Mouse (Mus musculus) small intestine, adult 2 months (tissue): ENCODE data around the gene Stk40. TPM values are rescaled to one million over a fixed set of nuclear protein-coding genes. Genes with fewer than 3 reads are reported as not detected.

Experiments
- H3K27ac ChIP-seq: fragments of 200-500 bp; 2 replicates; pipeline ENCODE4 v1.5.1; 2012; ENCODE audit warnings: low read depth, low read length, control low read depth, inconsistent platforms; ENCODE audit not compliant: insufficient read depth
- H3K27me3 ChIP-seq: fragments of 200-500 bp; 2 replicates; pipeline ENCODE4 v1.6.1; 2012; ENCODE audit warnings: mild to moderate bottlenecking, moderate library complexity, low read length, inconsistent platforms; ENCODE audit not compliant: control insufficient read depth, insufficient read depth
- H3K36me3 ChIP-seq: fragments of 200-500 bp; 2 replicates; pipeline ENCODE4 v1.6.1; 2012; ENCODE audit warnings: mild to moderate bottlenecking, low read length, control low read depth, inconsistent platforms; ENCODE audit not compliant: control insufficient read depth, insufficient read depth
- H3K4me1 ChIP-seq: fragments of 200-500 bp; 2 replicates; pipeline ENCODE4 v1.6.1; 2012; ENCODE audit warnings: low read length, inconsistent platforms, mixed read lengths; ENCODE audit not compliant: control insufficient read depth, insufficient read depth, insufficient read length
- H3K4me3 ChIP-seq: fragments of 200-500 bp; 2 replicates; pipeline ENCODE4 v1.5.1; 2012; ENCODE audit warnings: low read depth, mild to moderate bottlenecking, control low read depth, inconsistent platforms, low read length, moderate library complexity
- CTCF ChIP-seq: fragments of 200-500 bp; IDR thresholded peaks from 2 replicates; pipeline ENCODE4 v1.5.1; 2012; ENCODE audit warnings: low read depth, mild to moderate bottlenecking, control low read depth, inconsistent platforms, low read length, moderate library complexity, mixed read lengths; ENCODE audit not compliant: insufficient replicate concordance, insufficient read length; ENCODE audit errors: extremely low read depth
- POLR2A ChIP-seq: fragments of 200-500 bp; IDR thresholded peaks from 2 replicates; pipeline ENCODE4 v1.6.1; 2012; ENCODE audit warnings: low read depth, mild to moderate bottlenecking, control low read depth, inconsistent platforms, low read length, moderate library complexity
- WGBS: fragments of 180-500 bp; shearing (Covaris S2); methylation state at CpG from one replicate; pipeline ENCODE4 v1.1.7; 2018; 5-methylcytosine and 5-hydroxymethylcytosine counted together
- polyA plus RNA-seq: library from polyadenylated mRNA; depleted of rRNA; stranded (reverse); fragments of >200 nt; gene quantifications from 2 replicates; pipeline ENCODE4 v1.2.3, GENCODE M21; 2012

Stk40 gene
- polyA plus RNA-seq, 1 experiment, result 24.0 TPM

DNA sequence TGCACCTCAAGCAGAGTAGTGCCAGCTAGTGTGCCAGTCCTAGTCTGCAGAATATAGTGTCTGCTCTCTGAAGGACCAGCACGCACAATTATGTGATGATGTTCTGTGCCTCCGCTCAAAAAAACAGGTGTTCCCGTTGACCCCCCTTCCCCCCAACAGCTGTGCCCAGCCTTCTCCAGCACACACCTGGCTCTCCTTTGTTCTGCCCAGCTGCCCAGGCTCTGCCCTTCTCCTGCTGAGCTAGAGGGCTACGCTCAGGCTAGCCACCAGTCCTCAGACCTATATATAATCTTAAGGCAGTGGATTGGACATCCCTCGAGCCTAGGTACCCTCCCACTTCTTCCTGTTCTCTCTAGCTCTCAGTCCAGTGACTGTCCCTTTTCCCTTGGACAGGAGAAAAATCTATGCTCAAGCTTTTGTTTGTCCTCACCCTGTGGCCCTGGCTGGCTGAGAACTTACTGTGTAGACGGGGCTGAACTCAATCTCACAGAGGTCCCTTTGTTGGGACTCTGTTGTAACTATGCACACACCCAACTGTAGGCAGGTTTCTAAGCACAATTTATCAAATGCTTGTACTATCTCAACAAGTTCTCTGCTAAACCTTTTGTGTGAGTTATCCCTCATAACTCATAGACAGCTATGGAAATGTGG, 12.2 kb downstream of the Stk40 start:
- TF ChIP-seq CTCF (no peak), POLR2A (no peak)
- peaks cover 4% of the 10 kb centered on the region for H3K4me1 ChIP-seq
- peaks cover 13% of the 10 kb centered on the region for H3K36me3 ChIP-seq
- 63% methylated on average over 6 of the region's 6 CpGs for WGBS
- no peaks in the 10 kb centered on the region for H3K27me3 ChIP-seq
- no peak overlapping the region for H3K27ac ChIP-seq
- H3K4me3 ChIP-seq, result no peak overlapping the region

DNA sequence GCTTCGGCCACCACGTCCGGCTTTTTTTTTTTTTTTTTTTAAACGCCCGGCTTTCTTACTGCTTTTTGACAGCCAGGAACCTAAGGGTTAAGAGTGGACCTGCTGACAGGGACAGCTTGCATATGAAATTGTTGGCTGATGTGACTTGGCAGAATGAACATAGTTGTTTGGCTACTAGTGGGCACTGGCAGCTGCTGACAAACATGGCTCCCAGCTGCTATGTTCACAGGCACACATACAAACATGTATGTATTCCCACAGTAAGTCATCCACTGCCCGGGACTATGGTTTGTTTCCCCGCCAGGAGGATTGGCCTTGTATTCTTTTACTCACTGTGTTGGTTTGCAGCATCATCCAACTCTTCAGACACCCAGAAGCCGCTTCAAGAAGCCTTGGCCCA, 13.4 kb downstream of the Stk40 start:
- 75% methylated on average over 8 of the region's 8 CpGs for WGBS
- Histone ChIP-seq H3K36me3 (peaks cover 13% of the 10 kb centered on the region), H3K27me3 (no peaks in the 10 kb centered on the region), H3K27ac (no peak overlapping the region), H3K4me3 (no peak overlapping the region), H3K4me1 (peaks cover 4% of the 10 kb centered on the region)
- TF ChIP-seq POLR2A (no peak), CTCF (no peak)

DNA sequence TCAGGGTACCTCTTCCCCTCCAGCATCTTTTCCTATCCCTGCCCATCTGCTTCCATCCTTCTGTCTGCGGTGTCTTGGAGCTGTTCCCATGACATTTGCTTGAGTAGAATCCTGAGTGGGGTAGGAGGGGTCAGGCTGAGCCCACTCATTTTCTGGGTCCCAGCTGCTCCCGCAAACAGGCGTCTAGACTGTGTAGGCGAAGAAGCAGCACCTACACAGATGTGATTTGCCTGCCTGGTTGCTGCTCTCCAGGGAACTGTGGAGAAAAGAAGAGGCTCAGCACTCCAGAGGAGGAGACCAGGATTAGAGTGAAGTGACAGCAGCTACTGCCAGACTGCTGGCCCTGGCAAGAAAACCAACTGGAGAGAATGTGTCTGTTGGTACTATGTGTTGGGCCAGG, 14.9 kb downstream of the Stk40 start:
- Histone ChIP-seq H3K4me1 (peaks cover 3% of the 10 kb centered on the region), H3K4me3 (no peak overlapping the region), H3K36me3 (peaks cover 16% of the 10 kb centered on the region), H3K27ac (no peak overlapping the region), H3K27me3 (no peaks in the 10 kb centered on the region)
- TF ChIP-seq POLR2A (no peak), CTCF (no peak)
- 90% methylated on average over 4 of the region's 4 CpGs for WGBS

DNA sequence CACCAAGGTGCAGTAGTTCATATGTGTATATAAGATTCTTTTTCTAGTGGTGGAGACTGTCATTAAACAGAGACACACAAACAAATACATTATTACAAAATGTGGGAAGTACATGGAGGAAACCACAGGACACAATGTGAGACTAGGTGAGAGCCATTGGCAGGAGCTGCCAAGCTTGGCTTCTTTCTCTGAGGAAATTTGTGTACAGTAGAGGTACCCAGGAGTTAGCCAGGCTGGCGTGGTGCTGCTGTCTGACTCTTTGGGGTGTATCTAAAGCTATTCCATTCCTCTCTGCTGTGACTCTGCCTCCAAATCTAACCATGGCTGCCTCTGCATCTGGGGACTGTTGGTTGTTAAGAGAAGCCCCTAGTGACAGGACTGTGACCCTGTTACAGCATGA, 15.3 kb downstream of the Stk40 start:
- no peaks in the 10 kb centered on the region for H3K27me3 ChIP-seq
- no peaks in the 10 kb centered on the region for H3K4me1 ChIP-seq
- H3K27ac ChIP-seq, result no peak overlapping the region
- H3K4me3 ChIP-seq, result no peak overlapping the region
- TF ChIP-seq CTCF, result no peak
- peaks cover 19% of the 10 kb centered on the region for H3K36me3 ChIP-seq
- WGBS, result 81% methylated on average over 1 of the region's 1 CpGs

GRCm38 (mm10) chr4:126120052-126120451, 16.3 kb downstream of the Stk40 start:
- TF ChIP-seq CTCF, result no peak
- no peak for TF ChIP-seq POLR2A
- H3K4me3 ChIP-seq, result no peak overlapping the region
- 89% methylated on average over 5 of the region's 5 CpGs for WGBS
- H3K4me1 ChIP-seq, result no peaks in the 10 kb centered on the region
- H3K27ac ChIP-seq, result no peak overlapping the region
- H3K27me3 ChIP-seq, result no peaks in the 10 kb centered on the region
- H3K36me3 ChIP-seq, result peaks cover 26% of the 10 kb centered on the region

GRCm38 (mm10) chr4:126120506-126120905, 16.7 kb downstream of the Stk40 start:
- Histone ChIP-seq H3K4me1 (no peaks in the 10 kb centered on the region), H3K27ac (no peak overlapping the region), H3K36me3 (peaks cover 28% of the 10 kb centered on the region), H3K4me3 (no peak overlapping the region), H3K27me3 (no peaks in the 10 kb centered on the region)
- TF ChIP-seq POLR2A, result no peak
- TF ChIP-seq CTCF, result no peak
- WGBS, result 90% methylated on average over 2 of the region's 2 CpGs

- 83% methylated on average over 10 of the region's 10 CpGs for WGBS
- H3K36me3 ChIP-seq, result peaks cover 42% of the 10 kb centered on the region
- no peak overlapping the region for H3K4me3 ChIP-seq
- H3K27ac ChIP-seq, result no peak overlapping the region
- no peaks in the 10 kb centered on the region for H3K4me1 ChIP-seq
- H3K27me3 ChIP-seq, result no peaks in the 10 kb centered on the region
- no peak for TF ChIP-seq CTCF
- TF ChIP-seq POLR2A, result no peak
These were observed 19.7 kb downstream of the Stk40 start for GRCm38 (mm10) chr4:126123309-126124040.
